Mouse (Mus musculus): ENCODE measurements around the gene Prpf19. TPM values are rescaled to one million over a fixed set of nuclear protein-coding genes. Genes with fewer than 3 reads are reported as not detected.

Gene Prpf19
- polyA plus RNA-seq (2015; fragmentation: Illumina TruSeq; extraction: RNeasy Lipid Tissue Mini Kit (QIAGEN cat#74804); ENCODE audit: insufficient read depth, low read depth, low replicate concordance), result 27.3 TPM

GRCm38 (mm10) chr19:10895016-10895528 is at the start of gene Prpf19:
Prpf19 (plus strand) TSS chr19:10895231.

DNA sequence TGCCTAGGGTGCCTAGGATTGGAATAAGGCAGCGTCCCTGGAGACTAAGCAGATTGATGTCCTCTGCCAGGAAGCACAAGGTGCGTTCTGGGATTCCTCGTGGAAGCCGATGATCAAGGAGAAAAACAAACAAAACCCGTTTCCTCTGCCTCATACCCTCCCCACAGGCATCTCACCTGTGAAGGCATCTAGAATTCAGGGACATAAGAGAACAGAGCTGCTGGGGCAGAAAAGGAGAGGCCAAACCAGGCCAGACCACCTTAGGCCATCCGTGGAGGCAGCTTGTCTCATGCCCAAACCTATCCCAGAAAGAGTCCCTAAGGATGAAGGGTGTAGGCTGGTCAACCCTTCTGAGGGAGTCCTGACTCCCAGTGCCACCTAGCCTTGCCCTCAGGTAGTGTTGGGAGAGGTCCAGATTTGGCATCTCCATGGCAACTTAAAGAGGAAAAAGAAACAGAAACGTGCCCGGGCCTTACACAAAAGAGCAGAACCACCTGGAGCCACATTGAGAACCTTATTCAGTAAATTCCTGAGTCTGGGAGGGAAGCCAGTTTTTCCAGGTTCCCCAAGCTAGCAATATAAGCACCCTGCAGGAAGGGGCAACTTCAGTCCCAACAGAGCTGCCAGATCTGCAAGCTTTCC is 25.0 kb upstream of the Prpf19 start, which contains the start of gene Tmem132a:
Tmem132a (minus strand) TSS at position 55 of the 642 bp plus-strand sequence.

GRCm38 (mm10) chr19:10881426-10882154 is 13.4 kb upstream of the Prpf19 start, which contains the start of gene Tmem109:
Tmem109 (minus strand) TSS chr19:10882001.

GRCm38 (mm10) chr19:10920532-10920931 is 25.5 kb downstream of the Prpf19 start, which contains the start of gene Zp1:
Zp1 (minus strand) TSS chr19:10920632.

DNA sequence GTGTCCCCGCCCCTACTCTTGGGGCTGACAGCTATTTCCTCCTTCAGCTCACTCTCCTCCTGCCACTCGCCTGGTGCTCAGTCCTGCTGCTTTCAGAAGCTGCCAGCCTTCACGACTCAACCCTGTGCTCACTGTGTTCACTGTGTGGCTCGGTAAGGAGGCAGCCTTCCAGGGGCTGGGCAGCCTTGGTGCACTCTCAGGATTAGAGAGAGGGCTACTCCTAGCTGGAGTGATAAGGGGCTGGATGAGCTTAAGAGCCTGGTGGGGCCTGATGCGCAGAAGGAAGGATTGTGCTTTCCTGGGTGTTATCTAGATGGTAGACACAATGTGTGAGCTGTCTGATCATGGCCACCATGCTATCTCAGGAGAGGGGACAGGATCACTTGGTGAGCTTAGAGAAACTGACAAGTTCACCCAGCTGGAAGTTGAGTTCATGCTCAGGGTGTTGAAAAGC is 42.1 kb downstream of the Prpf19 start, which contains the start of gene Ptgdr2:
Ptgdr2 (plus strand) TSS at position 51 of the 454 bp plus-strand sequence.

DNA sequence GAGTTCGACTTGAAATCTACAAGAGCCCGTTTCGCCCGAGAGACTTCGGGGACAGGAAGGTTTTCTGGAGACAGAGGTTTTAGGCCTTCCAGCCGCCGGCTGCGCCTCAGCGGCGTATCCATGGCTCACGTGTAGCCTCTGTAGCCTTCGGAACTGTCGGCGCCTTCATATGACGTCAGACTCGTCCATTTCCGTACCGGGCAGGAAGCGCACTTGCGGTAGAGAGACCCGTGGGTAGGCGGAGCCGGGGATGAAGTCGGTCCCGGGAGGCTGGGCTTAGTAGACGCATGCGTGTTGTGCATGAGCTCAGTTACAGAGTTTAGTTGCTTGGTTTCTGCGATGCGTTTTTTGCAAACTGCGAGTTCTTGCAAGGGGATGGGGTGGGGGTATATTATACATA is 54.1 kb downstream of the Prpf19 start, which contains the start of gene Ccdc86:
Ccdc86 (minus strand) TSS at position 155 of the 400 bp plus-strand sequence.

Other genes with a start within 250 kb of the Prpf19 start
- not detected for gene Pga5, start 217.2 kb upstream of the Prpf19 start, polyA plus RNA-seq (2015; fragmentation: Illumina TruSeq; extraction: RNeasy Lipid Tissue Mini Kit (QIAGEN cat#74804); ENCODE audit: insufficient read depth, low read depth, low replicate concordance)
- 9.0 TPM for gene Vps37c, start 206.5 kb upstream of the Prpf19 start, polyA plus RNA-seq (2015; fragmentation: Illumina TruSeq; extraction: RNeasy Lipid Tissue Mini Kit (QIAGEN cat#74804); ENCODE audit: insufficient read depth, low read depth, low replicate concordance)
- gene Cd5, start 156.2 kb upstream of the Prpf19 start, polyA plus RNA-seq (2015; fragmentation: Illumina TruSeq; extraction: RNeasy Lipid Tissue Mini Kit (QIAGEN cat#74804); ENCODE audit: insufficient read depth, low read depth, low replicate concordance), result 0.52 TPM
- gene Cd6, start 65.2 kb upstream of the Prpf19 start, polyA plus RNA-seq (2015; fragmentation: Illumina TruSeq; extraction: RNeasy Lipid Tissue Mini Kit (QIAGEN cat#74804); ENCODE audit: insufficient read depth, low read depth, low replicate concordance), result not detected
- gene Slc15a3, start 55.5 kb upstream of the Prpf19 start, polyA plus RNA-seq (2015; fragmentation: Illumina TruSeq; extraction: RNeasy Lipid Tissue Mini Kit (QIAGEN cat#74804); ENCODE audit: insufficient read depth, low read depth, low replicate concordance), result 0.63 TPM
- 2.2 TPM for gene Tmem132a, start 25.3 kb upstream of the Prpf19 start, polyA plus RNA-seq (2015; fragmentation: Illumina TruSeq; extraction: RNeasy Lipid Tissue Mini Kit (QIAGEN cat#74804); ENCODE audit: insufficient read depth, low read depth, low replicate concordance)
- 27.1 TPM for gene Tmem109, start 13.2 kb upstream of the Prpf19 start, polyA plus RNA-seq (2015; fragmentation: Illumina TruSeq; extraction: RNeasy Lipid Tissue Mini Kit (QIAGEN cat#74804); ENCODE audit: insufficient read depth, low read depth, low replicate concordance)
- gene Zp1, start 25.4 kb downstream of the Prpf19 start, polyA plus RNA-seq (2015; fragmentation: Illumina TruSeq; extraction: RNeasy Lipid Tissue Mini Kit (QIAGEN cat#74804); ENCODE audit: insufficient read depth, low read depth, low replicate concordance), result not detected
- not detected for gene Ptgdr2, start 41.9 kb downstream of the Prpf19 start, polyA plus RNA-seq (2015; fragmentation: Illumina TruSeq; extraction: RNeasy Lipid Tissue Mini Kit (QIAGEN cat#74804); ENCODE audit: insufficient read depth, low read depth, low replicate concordance)
- 1.2 TPM for gene Ccdc86, start 54.0 kb downstream of the Prpf19 start, polyA plus RNA-seq (2015; fragmentation: Illumina TruSeq; extraction: RNeasy Lipid Tissue Mini Kit (QIAGEN cat#74804); ENCODE audit: insufficient read depth, low read depth, low replicate concordance)
- not detected for gene Ms4a10, start 79.4 kb downstream of the Prpf19 start, polyA plus RNA-seq (2015; fragmentation: Illumina TruSeq; extraction: RNeasy Lipid Tissue Mini Kit (QIAGEN cat#74804); ENCODE audit: insufficient read depth, low read depth, low replicate concordance)
- not detected for gene Ms4a15, start 98.0 kb downstream of the Prpf19 start, polyA plus RNA-seq (2015; fragmentation: Illumina TruSeq; extraction: RNeasy Lipid Tissue Mini Kit (QIAGEN cat#74804); ENCODE audit: insufficient read depth, low read depth, low replicate concordance)
- not detected for gene Ms4a18, start 122.8 kb downstream of the Prpf19 start, polyA plus RNA-seq (2015; fragmentation: Illumina TruSeq; extraction: RNeasy Lipid Tissue Mini Kit (QIAGEN cat#74804); ENCODE audit: insufficient read depth, low read depth, low replicate concordance)
- not detected for gene Ms4a8a, start 185.9 kb downstream of the Prpf19 start, polyA plus RNA-seq (2015; fragmentation: Illumina TruSeq; extraction: RNeasy Lipid Tissue Mini Kit (QIAGEN cat#74804); ENCODE audit: insufficient read depth, low read depth, low replicate concordance)
- gene 1700017D01Rik, start 235.6 kb downstream of the Prpf19 start, polyA plus RNA-seq (2015; fragmentation: Illumina TruSeq; extraction: RNeasy Lipid Tissue Mini Kit (QIAGEN cat#74804); ENCODE audit: insufficient read depth, low read depth, low replicate concordance), result not detected